Mouse (Mus musculus) ovary, postnatal 36 days (tissue): ENCODE data around the gene Abcc9.

Experiments
- DNase-seq: peaks from one replicate; pipeline ENCODE4 v3.0.0; 2022; ENCODE audit warnings: low spot score, mixed read lengths

Abcc9 gene

GRCm38 (mm10) chr6:142701652-142702637 is at the start of gene Abcc9:
Abcc9 (minus strand) TSS chr6:142702315.
- DNase-seq = peak; percentile 30

- DNase-seq = no peak
Measured at GRCm38 (mm10) chr6:142751365-142751764, 49.2 kb upstream of the Abcc9 start.

- DNase-seq = no peak
Measured at GRCm38 (mm10) chr6:142748057-142748708, 46.1 kb upstream of the Abcc9 start.

- no peak for DNase-seq
Measured at GRCm38 (mm10) chr6:142747165-142747564, 45.0 kb upstream of the Abcc9 start.

- DNase-seq = no peak
Measured at GRCm38 (mm10) chr6:142746765-142747164, 44.6 kb upstream of the Abcc9 start.

GRCm38 (mm10) chr6:142745484-142745883 is 43.4 kb upstream of the Abcc9 start:
- DNase-seq = no peak

GRCm38 (mm10) chr6:142743193-142743592 is 41.1 kb upstream of the Abcc9 start:
- no peak for DNase-seq

- no peak for DNase-seq
Measured at GRCm38 (mm10) chr6:142741763-142742162, 39.6 kb upstream of the Abcc9 start.

GRCm38 (mm10) chr6:142738637-142739036 is 36.5 kb upstream of the Abcc9 start:
- no peak for DNase-seq

- no peak for DNase-seq
Measured at GRCm38 (mm10) chr6:142738225-142738624, 36.1 kb upstream of the Abcc9 start.

- DNase-seq = no peak
Measured at GRCm38 (mm10) chr6:142735302-142736005, 33.3 kb upstream of the Abcc9 start.

GRCm38 (mm10) chr6:142732567-142733290 is 30.6 kb upstream of the Abcc9 start:
- DNase-seq = no peak

GRCm38 (mm10) chr6:142726032-142726431 is 23.9 kb upstream of the Abcc9 start:
- no peak for DNase-seq

GRCm38 (mm10) chr6:142721731-142722130 is 19.6 kb upstream of the Abcc9 start:
- no peak for DNase-seq

GRCm38 (mm10) chr6:142720641-142721040 is 18.5 kb upstream of the Abcc9 start:
- DNase-seq = no peak

GRCm38 (mm10) chr6:142718167-142718566 is 16.1 kb upstream of the Abcc9 start:
- no peak for DNase-seq

GRCm38 (mm10) chr6:142717186-142717585 is 15.1 kb upstream of the Abcc9 start:
- DNase-seq = no peak

GRCm38 (mm10) chr6:142715026-142715425 is 12.9 kb upstream of the Abcc9 start:
- no peak for DNase-seq

- DNase-seq = no peak
Measured at GRCm38 (mm10) chr6:142711106-142711505, 9.0 kb upstream of the Abcc9 start.

- DNase-seq = no peak
Measured at GRCm38 (mm10) chr6:142710690-142711089, 8.6 kb upstream of the Abcc9 start.

- no peak for DNase-seq
Measured at GRCm38 (mm10) chr6:142708369-142708768, 6.3 kb upstream of the Abcc9 start.

- DNase-seq = no peak
Measured at GRCm38 (mm10) chr6:142706688-142707087, 4.6 kb upstream of the Abcc9 start.
